30 mouse cellular contexts compared by ENCODE assay signal in genomic region chr14:118426562-118426961, GRCm38 (mm10).
"Had no signal": no experiment of that assay in that cellular context is flagged by ENCODE, and none has a peak within 500 bp of the region (broad histone marks: within the 10 kb centered on the region; RNA-seq: fewer than 3 reads in every experiment).

No protein-coding gene starts in this region.

- H3K27ac ChIP-seq: limb, embryonic 10.5 days; limb, embryonic 12.5 days; limb, embryonic 13.5 days; limb, embryonic 15.5 days; liver, embryonic 12.5 days; liver, embryonic 13.5 days; liver, embryonic 14.5 days; liver, embryonic 15.5 days; lung, embryonic 15.5 days; macrophage; midbrain, embryonic 12.5 days; midbrain, embryonic 13.5 days; midbrain, embryonic 15.5 days; neural tube, embryonic 12.5 days had no signal

- H3K4me2 ChIP-seq: limb, embryonic 12.5 days; limb, embryonic 13.5 days; limb, embryonic 15.5 days; liver, embryonic 11.5 days; liver, embryonic 12.5 days; liver, embryonic 13.5 days; liver, embryonic 15.5 days; lung, embryonic 14.5 days; lung, embryonic 15.5 days; midbrain, embryonic 11.5 days; midbrain, embryonic 12.5 days; midbrain, embryonic 13.5 days; midbrain, embryonic 15.5 days; neural tube, embryonic 12.5 days had no signal

- DNase-seq: left cerebral cortex, postnatal 4 days; liver; liver, embryonic 13.5 days; liver, postnatal 0 days; lung, adult 18-20 months; lung, adult 2 months; lung, embryonic 14.5 days; lung, postnatal 10 days; lung, postnatal 14 days; lung, postnatal 36 days; lung, postnatal 4 days; midbrain, embryonic 14.5 days had no signal

- H3K9ac ChIP-seq: limb, embryonic 12.5 days; limb, embryonic 13.5 days; limb, embryonic 15.5 days; liver, embryonic 12.5 days; liver, embryonic 13.5 days; liver, embryonic 14.5 days; liver, embryonic 15.5 days; liver, postnatal 0 days; lung, embryonic 14.5 days; lung, embryonic 15.5 days; midbrain, embryonic 12.5 days; midbrain, embryonic 13.5 days; midbrain, embryonic 15.5 days; neural tube, embryonic 12.5 days had no signal

- H3K27me3 ChIP-seq: neural tube, embryonic 12.5 days had no signal

- H3K4me3 ChIP-seq: limb, embryonic 10.5 days; limb, embryonic 12.5 days; limb, embryonic 13.5 days; limb, embryonic 15.5 days; liver, embryonic 12.5 days; liver, embryonic 13.5 days; liver, embryonic 15.5 days; lung, embryonic 15.5 days; megakaryocyte, embryonic 14.5 days; midbrain, embryonic 10.5 days; midbrain, embryonic 12.5 days; midbrain, embryonic 13.5 days; midbrain, embryonic 15.5 days; myocyte; neural tube, embryonic 12.5 days had no signal

- H3K9me3 ChIP-seq: limb, embryonic 10.5 days; limb, embryonic 12.5 days; limb, embryonic 13.5 days; limb, embryonic 15.5 days; liver, embryonic 12.5 days; liver, embryonic 13.5 days; liver, embryonic 15.5 days; lung, embryonic 15.5 days; midbrain, embryonic 10.5 days; midbrain, embryonic 12.5 days; midbrain, embryonic 13.5 days; midbrain, embryonic 15.5 days; neural tube, embryonic 12.5 days had no signal

- H3K36me3 ChIP-seq: limb, embryonic 10.5 days; limb, embryonic 12.5 days; limb, embryonic 13.5 days; limb, embryonic 15.5 days; liver, embryonic 12.5 days; liver, embryonic 13.5 days; liver, embryonic 15.5 days; lung, embryonic 15.5 days; midbrain, embryonic 10.5 days; midbrain, embryonic 12.5 days; midbrain, embryonic 13.5 days; midbrain, embryonic 15.5 days; neural tube, embryonic 12.5 days had no signal
